Mouse (Mus musculus): ENCODE data around the gene Aqp2.

GRCm38 (mm10) chr15:99532023-99532422, 46.8 kb upstream of the Aqp2 start:
- TF ChIP-seq CTCF (IDR thresholded peaks at IDR 0.05; ENCODE audit: low read depth, low read length) = no peak
- no peak for TF ChIP-seq GATA1 (IDR thresholded peaks at IDR 0.05; ENCODE audit: borderline replicate concordance, low read length)
- no peak for TF ChIP-seq TAL1 (conservative IDR thresholded peaks at IDR 0.05; ENCODE audit: low read depth, low read length)
- TF ChIP-seq GATA2 (IDR thresholded peaks at IDR 0.05; ENCODE audit: borderline replicate concordance, low read depth, low read length) = no peak

All from G1E (cell line).